Mouse (Mus musculus): ENCODE data around the gene Pagr1a.

Pagr1a gene

GRCm38 (mm10) chr7:127016971-127017949, at the start of gene Pagr1a:
TSS of gene Pagr1a (minus strand) at chr7:127017352.
- peak; percentile 99 for DNase-seq (ENCODE audit: low read depth, low spot score)

GRCm38 (mm10) chr7:127066317-127066716, 49.2 kb upstream of the Pagr1a start:
- no peak for DNase-seq (ENCODE audit: low read depth, low spot score)

GRCm38 (mm10) chr7:127065538-127065937, 48.4 kb upstream of the Pagr1a start:
- no peak for DNase-seq (ENCODE audit: low read depth, low spot score)

- no peak for DNase-seq (ENCODE audit: low read depth, low spot score)
Observed at GRCm38 (mm10) chr7:127055026-127055585, 38.0 kb upstream of the Pagr1a start.

GRCm38 (mm10) chr7:127041851-127042672, 24.9 kb upstream of the Pagr1a start, which contains the start of gene Kif22:
TSS of gene Kif22 (minus strand) at chr7:127042471.
- peak; percentile 78 for DNase-seq (ENCODE audit: low read depth, low spot score)

- DNase-seq (ENCODE audit: low read depth, low spot score): no peak
Observed at GRCm38 (mm10) chr7:127031244-127031643, 14.1 kb upstream of the Pagr1a start.

GRCm38 (mm10) chr7:127030172-127030571, 13.0 kb upstream of the Pagr1a start:
- no peak for DNase-seq (ENCODE audit: low read depth, low spot score)

GRCm38 (mm10) chr7:127027885-127028284, 10.7 kb upstream of the Pagr1a start:
- no peak for DNase-seq (ENCODE audit: low read depth, low spot score)

- DNase-seq (ENCODE audit: low read depth, low spot score): peak; percentile 99
Observed at GRCm38 (mm10) chr7:127026984-127027726, 10.0 kb upstream of the Pagr1a start, which contains the start of gene Maz. TSS of gene Maz (minus strand) at chr7:127027037.

- no peak for DNase-seq (ENCODE audit: low read depth, low spot score)
Observed at GRCm38 (mm10) chr7:127026616-127026983, 9.4 kb upstream of the Pagr1a start.

- DNase-seq (ENCODE audit: low read depth, low spot score): no peak
Observed at GRCm38 (mm10) chr7:127026161-127026600, 9.0 kb upstream of the Pagr1a start.

- DNase-seq (ENCODE audit: low read depth, low spot score): no peak
Observed at GRCm38 (mm10) chr7:127025556-127026160, 8.5 kb upstream of the Pagr1a start.

- no peak for DNase-seq (ENCODE audit: low read depth, low spot score)
Observed at GRCm38 (mm10) chr7:127024755-127025555, 7.8 kb upstream of the Pagr1a start.

GRCm38 (mm10) chr7:127023896-127024690, 6.9 kb upstream of the Pagr1a start:
- no peak for DNase-seq (ENCODE audit: low read depth, low spot score)

GRCm38 (mm10) chr7:127023272-127023691, 6.1 kb upstream of the Pagr1a start:
- DNase-seq (ENCODE audit: low read depth, low spot score): no peak

GRCm38 (mm10) chr7:127022528-127023271, 5.5 kb upstream of the Pagr1a start:
- no peak for DNase-seq (ENCODE audit: low read depth, low spot score)

GRCm38 (mm10) chr7:127021563-127022527, 4.7 kb upstream of the Pagr1a start:
- DNase-seq (ENCODE audit: low read depth, low spot score): no peak
